Mouse (Mus musculus) adrenal gland, postnatal 36 days (tissue): Measurements from ENCODE around the gene Sowaha. TPM values are rescaled to one million over a fixed set of nuclear protein-coding genes. Genes with fewer than 3 reads are reported as not detected.

Experiments
- DNase-seq, 2 experiments: peaks; one replicate each; pipeline ENCODE4 v3.0.0; 2021; ENCODE audit warnings: mixed read lengths in 1 of 2
- total RNA-seq, 2 experiments: library from RNA; stranded (reverse); gene quantifications; 2 replicates each; pipeline ENCODE4 v1.2.3; 2021

Gene Sowaha
- total RNA-seq, 2 experiments from 2014 or later, result 0.20 to 0.30 TPM

- no peak for DNase-seq
Measured at GRCm38 (mm10) chr11:53505026-53505663, 25.1 kb upstream of the Sowaha start.

DNA sequence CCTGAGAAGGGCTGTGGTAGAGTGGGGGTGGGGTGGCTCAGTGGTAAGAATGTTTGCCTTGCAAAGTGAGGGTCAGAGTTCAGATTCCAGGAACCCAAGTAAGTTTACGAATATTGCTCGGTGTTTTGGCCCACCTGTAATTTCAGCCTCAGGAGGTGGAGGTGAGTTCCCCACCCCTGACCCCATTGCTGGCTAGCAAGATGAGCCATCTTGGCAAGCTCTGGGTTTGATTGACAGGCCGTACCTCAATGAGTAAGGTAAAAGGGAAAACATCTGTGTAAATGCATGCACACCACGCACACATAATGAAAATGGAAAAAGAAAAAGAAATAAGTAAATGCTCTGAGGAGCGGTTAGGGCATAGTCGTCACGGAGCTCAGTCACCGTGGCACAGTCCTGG is 24.3 kb upstream of the Sowaha start:
- DNase-seq, result no peak

DNA sequence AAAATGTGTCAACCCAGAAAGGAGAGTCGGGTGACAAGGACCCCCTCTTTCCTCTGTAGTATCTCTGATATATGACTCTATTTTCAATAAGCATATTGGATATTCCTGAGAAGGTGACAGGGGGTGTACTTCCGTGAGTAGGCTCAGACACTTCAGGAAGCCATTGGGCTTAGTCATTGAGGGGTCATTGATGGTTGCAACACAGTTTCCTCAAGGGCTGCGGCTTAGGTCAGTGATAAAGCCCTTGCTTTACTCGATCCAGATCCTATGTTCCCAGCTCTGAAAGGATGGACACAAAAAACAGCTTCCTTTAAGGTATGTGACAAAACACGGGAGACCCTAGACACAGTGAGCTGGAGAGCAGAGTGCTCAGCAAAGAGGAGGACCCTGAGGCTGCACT is 23.7 kb upstream of the Sowaha start:
- DNase-seq, result no peak

DNA sequence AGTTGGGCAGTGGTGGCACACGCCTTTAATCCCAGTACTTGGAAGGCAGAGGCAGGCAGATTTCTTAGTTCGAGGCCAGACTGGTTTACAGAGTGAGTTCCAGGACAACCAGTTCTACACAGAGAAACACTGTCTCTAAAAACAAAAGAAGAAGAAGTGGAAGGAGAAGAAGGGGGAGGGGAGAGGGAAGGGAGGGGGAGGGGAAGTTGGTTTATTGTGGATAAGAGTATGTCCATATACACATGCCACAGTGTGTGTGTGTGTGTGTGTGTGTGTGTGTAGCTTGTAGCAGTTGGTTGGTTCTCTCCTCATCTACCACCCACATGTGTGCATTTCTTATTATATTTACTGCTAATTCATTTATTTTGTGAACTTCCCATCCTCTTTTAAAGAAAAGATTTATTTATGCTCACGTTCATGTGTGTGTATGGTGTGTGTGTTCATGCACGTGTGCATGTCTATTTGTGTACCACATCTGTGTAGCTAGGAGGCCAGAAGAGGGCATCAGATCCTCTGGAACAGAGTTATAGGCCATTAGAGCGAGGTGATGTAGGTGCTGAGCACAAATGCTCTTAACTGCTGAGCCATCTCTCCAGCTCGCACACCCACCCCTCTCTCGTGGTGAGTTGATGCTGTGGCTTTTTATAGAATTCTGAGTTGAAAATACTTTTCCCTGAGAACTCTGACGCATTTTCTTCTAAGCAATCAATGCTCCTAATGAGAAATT is 22.1 kb upstream of the Sowaha start:
- DNase-seq, result no peak

GRCm38 (mm10) chr11:53500569-53500968 is 20.5 kb upstream of the Sowaha start:
- DNase-seq, result peak in 1 of 2 experiments; percentile 28

DNA sequence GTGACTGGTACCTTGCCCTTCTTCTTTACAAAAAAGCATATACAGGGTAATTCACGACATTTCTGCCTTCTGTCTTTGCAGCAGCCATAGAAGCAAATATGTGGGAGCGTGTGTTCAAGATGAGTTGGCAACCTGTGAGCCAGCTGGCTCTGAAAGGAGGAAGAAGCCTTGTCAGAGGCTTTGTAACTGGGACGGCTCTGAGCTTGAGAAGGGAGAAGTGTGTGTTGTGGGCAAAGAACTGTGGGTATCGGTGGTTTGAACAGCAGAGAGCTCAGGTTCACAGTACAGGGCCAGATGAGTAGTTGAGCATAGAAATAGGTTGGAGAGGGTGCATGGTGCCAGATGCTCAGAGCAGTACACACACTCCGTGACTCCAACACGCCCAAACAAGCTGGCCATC is 16.9 kb upstream of the Sowaha start:
- DNase-seq, result no peak

DNA sequence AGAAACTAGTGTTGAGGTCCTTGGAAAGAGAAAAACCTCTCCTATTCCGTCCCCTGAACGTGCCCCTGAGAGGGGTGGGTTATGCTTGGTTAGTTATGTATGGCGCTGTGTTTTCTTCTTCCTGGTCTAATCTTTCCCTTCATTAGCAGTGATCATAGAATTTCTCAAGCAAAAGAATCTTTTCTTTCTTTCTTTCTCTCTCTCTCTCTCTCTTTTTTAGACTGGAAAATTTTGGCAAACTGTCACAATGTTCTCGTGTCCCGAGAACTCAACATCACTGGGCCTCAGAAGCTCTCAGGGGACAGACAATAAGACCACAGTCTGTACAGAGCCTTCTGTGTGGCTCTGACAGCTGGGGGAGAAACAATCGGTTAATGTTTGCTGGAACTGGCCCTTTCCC is 15.3 kb upstream of the Sowaha start:
- no peak for DNase-seq

- no peak for DNase-seq
Measured at GRCm38 (mm10) chr11:53493243-53493955, 13.3 kb upstream of the Sowaha start.

- no peak for DNase-seq
Measured at GRCm38 (mm10) chr11:53491954-53492401, 11.9 kb upstream of the Sowaha start.

GRCm38 (mm10) chr11:53489421-53489820 is 9.3 kb upstream of the Sowaha start:
- peak in 1 of 2 experiments; percentile 43 for DNase-seq

DNA sequence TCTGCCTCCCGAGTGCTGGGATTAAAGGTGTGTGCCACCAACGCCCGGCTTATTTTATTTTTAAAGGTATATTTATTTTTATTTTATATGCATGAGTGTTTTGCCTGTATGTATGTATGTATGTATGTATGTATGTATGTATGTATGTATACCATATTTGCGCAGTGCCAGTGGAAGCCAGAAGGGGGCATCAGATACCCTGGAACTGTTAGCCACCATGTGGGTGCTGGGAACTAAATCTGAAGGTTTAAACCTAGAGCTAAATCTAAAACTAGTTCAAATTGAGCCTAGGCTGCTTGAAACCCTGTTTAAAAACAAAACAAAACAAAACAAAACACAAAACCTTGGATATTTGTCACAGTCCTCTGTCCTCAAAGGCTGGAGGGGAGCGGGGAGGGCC is 8.9 kb upstream of the Sowaha start:
- DNase-seq, result no peak

GRCm38 (mm10) chr11:53486822-53487594 is 6.9 kb upstream of the Sowaha start:
- peak; percentile 34 to 45 for DNase-seq

DNA sequence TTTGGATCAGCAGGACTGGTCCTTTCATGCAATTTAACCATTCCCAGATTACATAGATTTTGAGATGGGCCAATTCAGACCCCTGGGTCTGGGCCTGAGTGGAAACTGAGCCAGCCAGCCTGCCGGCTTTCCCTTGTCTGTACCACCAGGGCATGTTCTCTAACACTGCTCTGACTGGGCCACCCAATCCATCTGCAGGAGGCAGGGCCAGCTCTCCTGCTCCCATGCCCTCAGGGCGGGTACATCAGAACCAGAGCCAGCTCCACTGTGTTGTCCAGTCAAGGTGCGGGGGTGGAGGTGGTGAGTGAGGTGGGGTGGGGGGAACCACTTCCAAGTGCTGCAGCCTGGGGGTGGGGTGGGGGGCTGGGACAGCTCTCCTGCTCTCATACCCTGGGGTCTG is 6.3 kb upstream of the Sowaha start:
- no peak for DNase-seq

DNA sequence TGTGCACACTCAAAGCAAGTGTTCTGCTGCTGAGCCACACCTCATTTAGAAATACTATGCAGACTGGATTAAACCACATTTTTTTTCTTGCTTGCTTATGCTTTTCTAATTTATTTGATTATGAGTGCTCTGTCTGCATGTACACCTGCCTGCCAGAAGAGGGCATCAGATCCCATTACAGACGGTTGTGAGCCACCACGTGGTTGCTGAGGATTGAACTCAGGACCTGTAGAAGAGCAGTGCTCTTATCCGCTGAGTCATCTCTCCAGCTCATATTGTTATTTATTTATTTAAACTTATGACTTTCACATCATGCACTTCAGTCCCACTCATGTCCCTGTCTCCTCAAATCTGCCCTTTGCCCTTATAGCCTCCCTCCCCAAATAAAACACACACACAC is 5.6 kb upstream of the Sowaha start:
- DNase-seq, result no peak

DNA sequence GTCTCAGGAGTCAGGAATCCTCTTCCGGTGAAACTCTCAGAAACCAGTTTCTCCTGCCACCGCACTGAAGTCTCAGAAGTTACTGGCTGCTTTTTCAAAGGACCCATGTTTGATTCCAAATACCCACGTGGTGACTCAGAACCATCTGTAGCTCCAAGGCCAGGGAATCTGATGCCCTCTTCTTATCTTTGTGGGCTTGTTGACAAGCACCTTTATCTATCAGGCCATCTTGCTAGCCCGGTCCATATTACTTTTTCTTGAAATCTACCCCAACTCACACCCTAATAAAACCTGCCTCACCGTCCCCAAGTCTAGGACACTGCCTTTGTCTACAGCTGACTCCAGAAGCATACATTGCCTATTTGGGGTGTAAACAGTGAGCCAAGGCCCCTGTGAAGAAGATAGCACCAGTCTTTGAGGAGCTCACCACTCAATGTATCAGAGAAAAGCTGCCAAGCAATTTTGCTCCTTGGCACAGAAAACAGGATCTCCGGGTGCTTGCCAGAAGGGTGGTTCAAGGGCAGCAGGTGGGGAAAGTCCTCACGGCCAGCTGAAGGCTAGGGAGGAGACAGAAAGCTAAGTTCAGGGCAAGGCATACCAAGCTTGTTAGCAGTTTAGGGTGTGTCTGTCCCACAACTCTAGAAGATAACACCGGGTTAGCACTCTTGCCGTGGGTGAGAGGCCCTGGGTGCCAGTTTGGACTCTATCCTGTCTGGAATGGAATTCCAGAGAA is 3.3 kb upstream of the Sowaha start:
- DNase-seq, result no peak

GRCm38 (mm10) chr11:53481088-53481730 is 1.1 kb upstream of the Sowaha start:
- DNase-seq, result no peak

DNA sequence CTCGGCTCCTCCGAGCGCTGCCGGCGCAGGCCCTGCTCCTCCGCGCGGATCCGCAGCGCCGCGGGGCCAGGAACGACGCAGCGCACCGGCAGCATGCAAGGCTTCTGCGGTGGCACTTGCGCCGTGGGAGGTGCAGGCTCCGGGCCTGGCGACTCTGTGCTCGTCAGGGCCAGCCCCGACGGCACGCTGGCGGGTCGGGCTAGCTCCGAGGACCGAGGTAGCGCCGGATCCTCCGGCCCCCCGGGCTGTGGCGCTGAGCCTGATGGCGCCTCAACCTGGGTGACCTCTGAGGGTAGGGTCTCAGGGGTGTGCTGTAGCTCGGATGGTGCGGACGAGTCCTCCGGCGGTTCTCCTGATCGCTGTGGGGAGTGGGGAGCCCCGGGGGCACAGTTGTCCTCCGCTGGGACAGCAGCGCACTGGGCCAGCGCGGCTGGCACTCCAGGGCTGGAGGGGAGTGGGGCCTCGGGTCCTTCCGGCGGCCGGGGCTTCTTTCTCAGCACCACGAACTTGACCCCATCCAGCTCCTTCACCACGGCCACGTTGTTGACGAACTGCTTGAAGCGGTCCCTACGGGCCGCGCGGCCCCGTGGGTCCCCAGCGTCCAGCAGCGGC is 797 bp downstream of the Sowaha start:
- DNase-seq, result peak in 1 of 2 experiments; percentile 32

- DNase-seq, result peak in 1 of 2 experiments; percentile 25
Measured at GRCm38 (mm10) chr11:53478383-53479170, 1.5 kb downstream of the Sowaha start.

DNA sequence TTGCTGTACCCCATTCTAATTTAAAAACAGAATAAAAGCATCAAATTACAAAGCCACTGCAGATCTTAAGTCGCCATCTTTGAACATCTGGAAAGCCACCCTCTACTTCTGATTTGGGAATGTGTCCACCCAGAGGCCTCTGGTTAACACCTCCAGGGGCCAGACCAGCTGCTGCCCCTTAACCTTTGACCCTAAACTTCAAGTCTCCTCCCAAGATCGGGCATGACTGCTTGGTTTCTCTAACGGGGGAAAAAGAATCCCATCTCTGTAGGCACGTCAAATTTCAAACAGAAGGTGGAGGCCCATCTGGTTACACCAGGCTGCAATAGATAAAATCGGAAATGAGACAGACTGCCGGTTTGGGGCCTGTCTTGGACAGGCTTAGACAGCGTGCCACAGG is 2.2 kb downstream of the Sowaha start:
- no peak for DNase-seq

DNA sequence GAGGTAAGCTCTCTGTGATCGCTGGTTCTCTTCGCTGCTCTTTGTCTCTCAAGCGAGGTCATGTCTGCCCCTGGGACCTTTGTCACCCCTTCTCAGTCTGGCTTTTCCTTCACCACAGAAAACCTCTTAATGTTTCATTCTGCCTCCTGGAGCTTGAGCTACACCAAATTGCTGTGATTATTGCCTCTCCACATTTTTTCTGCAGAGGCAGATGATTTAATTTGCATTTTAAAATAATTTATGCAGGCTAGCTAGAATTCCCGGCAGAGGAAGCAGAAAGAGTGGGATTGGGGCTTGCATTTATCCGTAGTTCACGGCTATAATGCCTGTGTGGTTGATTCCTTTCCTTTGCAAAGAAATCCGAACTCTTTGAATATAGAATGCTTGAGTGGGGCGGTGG is 4.5 kb downstream of the Sowaha start:
- DNase-seq, result no peak
